Mouse (Mus musculus) kidney, postnatal 25 days (tissue): ENCODE measurements around the gene Zc3h18.
A peak's percentile ranks its signal among the peaks of the same experiment; 100 is the strongest.

Experiments used
- DNase-seq, 2 experiments: peaks; one replicate each; pipeline ENCODE4 v3.0.0; 2021; ENCODE audit warnings: mixed read lengths in 2 of 2

Gene Zc3h18

DNA sequence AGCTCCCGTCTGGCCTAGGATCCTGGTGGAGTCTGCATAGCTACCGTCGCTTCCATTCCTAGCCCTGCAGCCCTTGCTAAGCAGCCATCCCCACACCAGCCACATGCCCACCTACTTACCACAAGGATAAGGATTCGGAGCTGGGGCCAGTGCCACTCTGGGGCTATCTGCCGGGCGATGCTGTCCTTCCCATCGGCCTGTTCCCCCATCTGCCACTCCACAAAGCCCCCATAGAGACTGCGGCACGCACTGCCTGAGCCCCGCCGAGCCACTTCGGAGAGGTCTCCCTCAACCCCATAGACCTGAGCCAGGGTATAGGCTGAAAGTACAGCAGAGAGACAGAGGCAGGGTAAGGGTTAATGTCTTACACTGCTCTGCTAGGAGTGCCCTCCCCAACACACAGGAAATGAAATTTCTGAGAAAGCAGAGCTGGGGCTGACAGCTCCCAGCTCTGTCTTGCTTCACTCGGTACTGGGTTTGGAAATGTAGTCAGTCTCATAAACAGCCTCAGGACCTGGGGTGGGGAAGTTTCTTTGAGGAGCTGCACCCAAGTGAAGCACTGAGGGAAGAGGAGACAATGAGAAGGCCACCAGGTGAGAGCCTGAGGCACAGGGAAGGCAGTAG is 61.4 kb downstream of the Zc3h18 start:
- DNase-seq = no peak

DNA sequence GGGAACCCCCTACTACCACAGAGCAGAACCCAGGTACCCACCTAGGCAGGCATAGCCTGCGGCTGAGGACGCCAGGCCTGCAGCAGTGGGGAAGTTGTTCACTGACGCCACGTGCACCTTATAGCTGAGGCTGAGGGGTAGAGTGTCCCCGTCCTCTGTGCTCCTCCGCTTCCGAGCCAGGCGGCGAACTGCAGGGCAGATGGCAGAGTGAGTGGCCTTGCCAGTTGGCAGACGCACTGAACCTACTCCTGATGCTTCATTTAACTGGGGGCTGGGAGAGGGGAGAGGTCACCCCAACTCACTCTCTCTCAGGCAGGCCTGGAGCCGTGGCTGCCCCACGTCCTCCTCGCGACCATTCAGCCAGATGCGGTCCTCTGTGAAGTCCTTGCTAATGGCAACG is 62.9 kb downstream of the Zc3h18 start:
- no peak for DNase-seq

DNA sequence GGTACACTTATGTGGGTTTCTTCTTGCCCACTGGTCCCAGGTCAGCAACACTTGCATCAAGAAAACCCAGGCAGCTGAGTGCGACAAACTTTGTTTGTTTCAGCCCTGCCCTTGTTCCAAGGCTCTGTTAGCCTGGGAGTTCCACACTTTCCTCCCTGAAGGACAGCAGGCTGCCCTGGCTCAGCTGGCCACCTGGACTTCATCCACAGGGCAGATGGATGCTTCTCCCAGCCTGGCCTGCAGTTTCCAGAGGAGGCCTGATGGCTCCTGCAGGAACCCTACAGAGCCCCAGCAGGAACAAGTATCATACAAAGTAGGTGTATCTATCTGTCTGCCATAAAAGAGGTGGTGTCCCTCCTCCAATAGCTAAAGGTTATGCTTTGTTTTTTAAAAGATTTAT is 64.9 kb downstream of the Zc3h18 start:
- no peak for DNase-seq

DNA sequence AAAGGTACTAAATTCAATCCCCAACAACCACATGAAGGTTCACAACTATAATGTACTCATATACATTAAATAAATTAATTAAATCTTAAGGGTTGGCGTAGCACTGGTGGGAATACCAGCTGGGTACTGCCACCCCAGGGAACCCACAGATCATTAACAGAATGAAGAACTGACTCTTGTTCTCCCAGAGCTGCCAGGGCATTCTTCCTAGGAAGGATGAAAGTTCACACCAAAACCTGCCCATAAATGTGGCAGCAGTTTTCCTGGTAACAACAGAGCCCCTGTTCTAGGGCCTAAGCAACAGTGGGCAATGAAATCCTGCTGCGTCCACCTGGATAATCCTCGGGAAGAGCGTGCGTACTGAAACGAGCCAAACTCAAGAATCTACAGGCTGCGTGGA is 65.9 kb downstream of the Zc3h18 start:
- peak in 1 of 2 experiments; percentile 24 for DNase-seq

DNA sequence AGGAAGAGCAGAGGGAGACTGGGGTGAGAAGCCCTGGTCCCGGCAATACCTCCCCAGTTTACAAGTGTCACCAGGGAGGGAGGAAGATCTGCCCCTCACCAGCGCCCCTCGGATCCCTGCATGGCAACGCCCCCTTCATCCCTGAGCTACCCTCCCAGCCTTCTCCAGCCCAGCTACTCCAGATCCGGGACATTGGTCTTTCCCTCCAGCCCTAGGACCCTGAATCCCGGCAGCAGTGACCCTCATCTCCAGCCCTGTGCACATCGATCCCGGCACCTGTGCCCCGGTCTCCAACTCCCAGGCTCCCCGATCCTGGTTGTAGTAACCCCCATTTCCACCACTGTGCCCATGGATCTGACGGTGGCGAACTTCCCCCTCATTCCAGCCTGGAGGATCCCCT is 66.4 kb downstream of the Zc3h18 start:
- DNase-seq = no peak

DNA sequence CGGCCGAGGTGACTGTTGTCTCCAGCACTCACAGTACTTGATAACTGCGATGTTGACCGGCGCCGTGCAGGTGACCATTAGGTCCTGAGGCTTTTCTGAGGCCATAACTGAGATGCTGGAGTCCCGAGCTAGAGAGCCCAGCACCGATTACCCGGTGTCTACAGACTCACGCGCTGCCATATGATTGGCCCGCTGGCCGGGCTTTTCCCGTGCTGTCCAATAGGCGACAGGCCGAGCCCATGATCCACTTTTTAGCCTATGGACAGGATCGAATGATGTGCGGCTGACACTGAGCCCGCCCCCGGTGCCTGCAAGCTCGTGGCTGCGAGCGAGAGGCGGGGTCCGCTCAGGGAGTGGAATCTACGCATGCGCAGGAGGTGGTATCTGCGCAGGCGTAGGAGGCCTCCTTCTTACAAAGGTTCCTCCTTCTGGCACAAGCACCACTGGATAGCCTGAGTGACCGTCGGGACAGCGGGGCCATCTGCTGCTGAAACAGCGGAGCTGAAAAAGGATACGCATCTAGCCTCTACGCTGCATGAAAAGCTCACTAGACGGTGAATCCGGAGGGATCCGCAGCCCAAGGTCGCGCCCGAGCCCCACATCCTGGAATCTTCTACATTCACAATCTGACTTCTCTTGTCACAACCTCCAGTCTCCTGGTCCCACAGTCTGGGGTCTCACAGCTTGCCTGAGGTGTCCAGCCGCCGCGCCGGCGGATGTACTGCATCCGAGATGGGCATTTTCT is 67.0 kb downstream of the Zc3h18 start, which contains the start of gene Mvd:
TSS of gene Mvd (minus strand) at position 161 of the 745 bp plus-strand sequence.
- DNase-seq = peak; percentile 99 to 100

DNA sequence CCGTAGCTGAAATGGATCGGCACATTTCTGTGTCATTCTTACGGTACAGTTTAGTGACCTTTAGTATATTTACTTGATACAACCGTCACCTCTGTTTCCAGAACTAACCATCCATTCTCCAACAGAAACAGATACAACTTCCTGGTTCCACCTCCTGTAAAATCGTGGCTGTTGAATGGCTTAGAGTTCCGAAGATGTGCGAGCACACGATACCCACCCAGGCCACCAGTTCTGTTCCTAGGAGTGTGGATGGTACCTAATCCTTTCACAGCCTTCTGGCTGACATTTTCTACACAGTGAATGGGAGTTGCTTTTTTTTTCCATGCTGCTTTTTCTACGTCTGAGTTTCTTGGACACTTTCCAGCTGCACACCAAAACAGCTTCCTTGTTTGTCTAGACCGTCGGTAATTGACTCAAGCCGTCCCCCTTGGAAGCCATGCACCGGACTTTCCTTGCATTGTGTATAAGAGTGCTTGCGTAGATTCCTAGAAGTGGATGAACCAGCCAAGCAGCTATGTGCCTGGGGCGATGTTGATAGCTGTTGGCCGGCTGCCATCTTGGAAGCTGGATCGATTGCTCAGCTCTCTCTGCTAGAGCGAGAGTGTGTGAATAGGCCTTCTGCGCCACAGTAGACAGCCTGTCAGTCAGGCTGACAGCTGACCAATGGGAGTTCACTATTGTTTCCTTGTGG is 67.8 kb downstream of the Zc3h18 start:
- DNase-seq = peak; percentile 90 to 92

DNA sequence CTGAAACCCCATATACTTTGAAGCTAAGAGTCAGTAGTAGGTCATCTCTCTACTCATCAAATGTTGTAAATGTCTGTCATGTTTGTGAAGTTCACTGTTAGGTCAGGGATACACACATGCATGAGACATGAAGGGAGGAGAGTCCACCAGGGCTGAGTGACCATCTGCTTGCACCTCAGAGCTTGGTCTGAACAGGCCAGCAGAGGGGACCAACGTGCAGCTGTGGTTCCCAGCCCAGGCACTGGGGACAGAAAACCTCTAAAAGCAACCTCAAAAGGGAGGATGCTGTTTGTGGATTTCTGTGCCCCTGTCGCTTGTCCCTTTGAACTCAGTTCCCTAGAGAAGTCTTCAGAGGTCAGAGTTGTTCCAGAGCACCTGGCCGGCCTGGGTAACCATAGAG is 68.8 kb downstream of the Zc3h18 start:
- DNase-seq = no peak

DNA sequence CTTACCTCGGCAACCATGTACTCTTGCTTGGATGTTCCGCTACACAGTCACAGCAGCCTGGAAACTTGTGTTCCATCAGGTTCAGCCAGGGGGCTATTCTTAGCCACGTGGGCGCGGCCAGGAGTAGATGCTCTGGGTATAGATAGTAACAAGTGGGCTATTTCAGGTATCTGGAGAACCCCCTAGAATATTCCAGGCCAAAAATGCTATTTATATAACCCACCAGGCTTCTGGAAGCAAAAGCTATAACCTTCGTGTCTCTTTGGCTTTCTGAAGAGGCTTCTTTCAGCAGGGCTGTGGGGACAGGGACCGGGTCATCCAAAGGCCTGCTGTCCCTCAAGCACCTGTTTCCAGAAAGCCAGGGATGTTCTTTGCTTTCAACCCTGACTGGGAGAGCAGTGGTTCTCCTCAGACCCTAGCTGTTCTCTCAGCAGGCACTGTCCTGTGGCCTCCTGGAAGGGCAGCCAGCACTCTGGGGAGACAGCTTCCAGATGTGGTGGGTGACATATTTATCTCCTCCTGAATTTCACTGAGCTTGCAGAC is 74.8 kb downstream of the Zc3h18 start:
- no peak for DNase-seq

DNA sequence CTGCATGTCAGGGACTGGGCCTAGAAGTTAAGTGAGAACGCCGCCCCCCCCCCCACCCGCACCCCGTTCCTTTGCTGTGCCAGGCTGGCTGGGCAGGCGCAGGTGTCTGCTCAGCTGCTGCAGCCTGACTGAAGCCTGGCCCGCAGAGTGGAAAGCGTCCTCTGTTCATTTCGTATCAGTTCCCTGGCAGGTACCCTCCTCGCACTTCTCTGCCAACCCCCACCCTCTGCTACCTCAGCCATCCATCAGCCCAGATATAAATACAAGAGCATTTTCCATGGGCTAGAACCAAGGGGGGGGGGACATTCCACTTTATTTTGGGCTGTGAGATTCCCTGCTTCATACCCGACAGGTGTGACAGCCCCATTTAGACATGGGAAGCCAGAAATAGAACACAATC is 75.7 kb downstream of the Zc3h18 start:
- no peak for DNase-seq

DNA sequence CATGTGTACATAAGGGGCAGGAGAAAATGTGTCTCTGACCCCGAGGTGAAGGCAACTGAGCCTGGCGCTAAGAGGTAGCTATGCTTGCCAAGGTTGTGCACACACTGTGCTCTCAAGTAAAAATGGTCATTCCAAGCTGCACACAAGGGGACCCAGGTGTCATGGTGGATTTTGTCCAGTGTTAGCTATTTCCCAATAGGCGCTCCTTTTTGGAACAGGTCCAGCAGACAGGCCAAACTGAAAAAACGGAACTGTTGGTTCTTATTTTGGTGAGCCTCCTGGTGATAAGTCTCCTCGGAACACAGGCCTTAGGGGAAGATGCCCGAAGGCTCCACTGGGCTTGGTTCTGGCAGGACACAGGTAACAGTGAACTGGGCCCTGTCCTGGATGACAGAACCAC is 78.0 kb downstream of the Zc3h18 start:
- DNase-seq = no peak

DNA sequence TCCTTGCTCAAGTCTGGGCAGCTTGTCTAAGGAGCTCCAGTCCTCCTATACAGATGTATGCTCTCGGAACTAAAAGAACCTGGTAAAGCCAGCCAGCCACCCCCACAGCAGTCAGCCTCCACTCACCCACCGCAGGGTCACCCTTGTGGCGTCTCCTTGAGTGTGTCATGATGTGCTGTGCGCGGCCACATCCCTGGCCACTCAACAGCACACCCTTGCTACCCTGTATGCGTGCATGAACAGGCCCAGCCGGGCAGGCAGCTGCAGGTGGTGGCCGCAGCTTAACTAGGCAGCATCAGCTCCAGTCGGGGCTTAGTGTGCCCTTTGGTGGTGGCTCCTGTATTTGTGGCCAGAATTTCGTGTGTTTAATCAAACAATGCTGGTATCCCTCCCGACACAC is 80.8 kb downstream of the Zc3h18 start:
- no peak for DNase-seq

DNA sequence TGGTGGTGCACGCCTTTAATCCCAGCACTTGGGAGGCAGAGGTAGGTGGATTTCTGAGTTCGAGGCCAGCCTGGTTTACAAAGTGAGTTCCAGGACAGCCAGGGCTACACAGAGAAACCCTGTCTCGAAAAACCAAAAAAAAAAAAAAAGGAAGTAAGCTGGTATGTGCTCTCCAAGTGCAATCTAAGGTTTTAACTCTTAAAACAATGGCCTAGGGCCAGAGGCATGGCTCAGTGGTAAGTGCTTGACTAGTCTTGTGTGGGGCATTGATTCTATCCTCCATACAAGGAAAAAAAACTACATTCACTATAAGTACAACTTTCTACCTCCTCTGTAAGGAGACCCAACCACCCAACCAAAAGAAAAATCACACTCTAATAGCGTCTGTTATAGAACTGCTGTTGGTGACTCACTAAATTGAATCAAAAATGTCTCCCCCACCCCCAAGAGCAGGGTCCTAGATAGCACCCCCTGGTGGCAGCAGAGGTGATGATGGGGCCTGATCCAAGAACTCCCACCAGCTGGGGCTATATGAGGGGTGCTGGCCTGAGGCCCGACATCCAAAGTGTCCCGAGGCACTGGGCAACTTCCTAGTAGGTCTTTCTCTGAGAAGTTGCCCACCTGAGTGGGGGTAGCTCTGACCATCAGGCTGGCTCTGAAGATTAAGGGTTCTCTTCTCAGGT is 83.0 kb downstream of the Zc3h18 start:
- DNase-seq = peak in 1 of 2 experiments; percentile 37

DNA sequence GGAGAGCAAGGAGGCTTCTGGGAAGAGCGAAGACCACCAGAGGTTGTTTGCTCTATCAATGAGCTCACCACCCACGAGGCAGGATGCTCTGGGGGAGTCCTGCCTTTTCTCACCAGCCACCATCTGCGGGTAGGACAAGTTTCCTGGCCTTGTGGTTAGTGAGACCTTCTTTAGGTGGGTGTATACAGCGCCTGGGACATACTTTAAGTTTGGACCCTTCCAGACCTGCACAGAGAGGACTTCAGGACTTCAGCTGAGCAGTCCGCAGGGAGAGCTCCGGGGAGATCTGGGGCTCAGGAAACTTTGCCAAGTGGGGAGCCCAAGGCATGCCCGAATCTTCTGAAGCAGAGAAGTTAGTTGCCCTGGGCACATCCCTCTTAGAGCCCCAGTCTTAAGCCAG is 83.6 kb downstream of the Zc3h18 start:
- DNase-seq = no peak

DNA sequence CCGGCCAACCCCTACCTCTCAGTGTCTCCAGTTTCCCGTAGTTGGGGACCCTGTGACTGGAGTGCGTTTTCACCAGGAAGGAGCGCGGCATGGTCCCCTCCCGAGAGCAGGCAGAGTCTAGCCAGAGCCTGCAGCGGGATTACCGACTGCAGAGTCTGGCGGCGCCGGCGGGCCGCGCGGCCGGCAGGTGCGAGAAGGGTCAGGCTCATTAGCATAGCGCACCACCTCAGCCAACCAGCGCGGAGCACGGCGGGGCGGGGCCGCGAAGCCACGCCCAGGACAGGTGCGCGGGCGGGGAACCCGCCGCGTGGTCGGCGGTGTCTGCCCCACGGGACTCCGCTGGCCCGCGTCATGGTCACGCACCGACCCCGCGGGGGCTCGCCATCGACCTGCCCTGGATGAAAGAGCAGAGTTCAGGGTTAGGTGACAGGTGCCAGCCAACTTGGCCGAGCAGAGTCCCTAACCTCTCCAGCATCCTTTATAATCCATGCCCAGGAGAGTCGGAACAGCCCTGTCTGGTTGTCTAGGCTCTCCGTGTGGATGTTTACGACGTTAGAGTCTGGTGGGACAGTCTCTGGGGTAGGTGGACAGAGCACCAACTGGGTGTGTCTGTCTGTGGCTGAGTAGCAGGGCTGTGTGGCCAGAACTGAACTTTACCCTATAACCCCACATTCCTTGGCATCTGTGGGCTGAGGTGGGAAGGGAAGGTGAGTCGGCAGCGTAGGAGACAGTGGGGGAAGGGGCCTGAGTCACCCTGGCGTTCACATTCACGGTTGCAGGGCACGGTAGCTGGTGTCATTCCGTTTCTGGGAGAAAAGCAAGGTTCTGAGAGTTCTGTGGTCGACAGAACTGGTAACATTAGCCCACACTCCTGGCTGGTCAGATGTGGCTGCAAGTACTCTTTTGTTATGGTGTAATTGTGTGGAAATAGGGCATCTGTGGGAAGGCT is 84.4 kb downstream of the Zc3h18 start, which contains the start of gene Snai3:
TSS of gene Snai3 (minus strand) at position 210 of the 949 bp plus-strand sequence.
- peak; percentile 78 to 92 for DNase-seq

DNA sequence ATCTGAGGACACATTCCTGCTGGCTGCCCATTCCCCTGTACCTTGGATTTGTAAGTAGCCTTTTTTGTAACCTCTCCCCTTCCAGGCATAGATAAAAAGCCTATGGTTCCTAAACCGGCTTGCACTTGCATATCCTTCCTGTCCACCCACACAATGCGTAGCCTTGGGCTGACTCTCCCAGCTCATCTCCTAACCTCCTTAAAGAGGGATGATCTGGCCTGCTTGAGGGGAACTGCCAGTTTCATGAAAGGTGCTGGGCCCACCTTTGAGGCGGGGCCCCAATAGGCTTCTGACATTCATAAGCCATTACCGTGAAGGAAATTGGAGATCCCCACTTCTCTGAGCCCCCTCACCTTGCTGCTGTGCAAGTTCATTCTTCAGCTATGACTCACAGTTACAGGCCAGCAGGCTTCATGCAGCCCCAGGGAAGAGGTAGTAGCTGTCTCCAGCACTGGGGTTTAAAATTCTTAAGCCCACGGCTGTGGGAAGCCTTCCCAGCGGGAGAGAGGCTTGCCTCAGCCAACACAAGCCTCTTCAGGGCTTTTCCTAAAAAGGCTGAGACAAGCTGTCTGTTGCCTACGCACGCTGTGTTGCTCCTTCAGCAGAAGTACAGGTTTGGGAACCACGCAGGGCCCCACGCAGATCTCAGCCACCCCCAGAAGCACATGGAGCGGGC is 85.2 kb downstream of the Zc3h18 start:
- no peak for DNase-seq

DNA sequence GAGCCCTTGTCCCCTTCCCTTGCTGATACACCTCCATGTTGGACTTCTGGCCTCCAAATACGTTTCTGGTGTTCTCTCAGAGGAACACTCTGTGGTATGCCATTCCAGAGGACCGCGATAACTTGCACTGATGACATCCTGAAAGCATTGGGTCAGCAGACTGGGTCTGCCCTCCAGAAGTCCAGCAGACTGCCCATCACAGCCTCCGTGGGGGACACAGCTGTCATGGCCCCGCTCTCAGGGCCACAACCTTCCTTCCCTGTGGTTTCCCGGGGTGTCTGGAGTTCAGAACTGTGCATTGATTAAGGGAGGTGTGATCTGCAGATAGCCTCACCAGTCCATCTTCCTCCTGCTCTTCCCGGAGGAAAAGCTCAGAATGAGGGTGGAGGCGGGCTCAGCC is 86.1 kb downstream of the Zc3h18 start:
- DNase-seq = no peak

DNA sequence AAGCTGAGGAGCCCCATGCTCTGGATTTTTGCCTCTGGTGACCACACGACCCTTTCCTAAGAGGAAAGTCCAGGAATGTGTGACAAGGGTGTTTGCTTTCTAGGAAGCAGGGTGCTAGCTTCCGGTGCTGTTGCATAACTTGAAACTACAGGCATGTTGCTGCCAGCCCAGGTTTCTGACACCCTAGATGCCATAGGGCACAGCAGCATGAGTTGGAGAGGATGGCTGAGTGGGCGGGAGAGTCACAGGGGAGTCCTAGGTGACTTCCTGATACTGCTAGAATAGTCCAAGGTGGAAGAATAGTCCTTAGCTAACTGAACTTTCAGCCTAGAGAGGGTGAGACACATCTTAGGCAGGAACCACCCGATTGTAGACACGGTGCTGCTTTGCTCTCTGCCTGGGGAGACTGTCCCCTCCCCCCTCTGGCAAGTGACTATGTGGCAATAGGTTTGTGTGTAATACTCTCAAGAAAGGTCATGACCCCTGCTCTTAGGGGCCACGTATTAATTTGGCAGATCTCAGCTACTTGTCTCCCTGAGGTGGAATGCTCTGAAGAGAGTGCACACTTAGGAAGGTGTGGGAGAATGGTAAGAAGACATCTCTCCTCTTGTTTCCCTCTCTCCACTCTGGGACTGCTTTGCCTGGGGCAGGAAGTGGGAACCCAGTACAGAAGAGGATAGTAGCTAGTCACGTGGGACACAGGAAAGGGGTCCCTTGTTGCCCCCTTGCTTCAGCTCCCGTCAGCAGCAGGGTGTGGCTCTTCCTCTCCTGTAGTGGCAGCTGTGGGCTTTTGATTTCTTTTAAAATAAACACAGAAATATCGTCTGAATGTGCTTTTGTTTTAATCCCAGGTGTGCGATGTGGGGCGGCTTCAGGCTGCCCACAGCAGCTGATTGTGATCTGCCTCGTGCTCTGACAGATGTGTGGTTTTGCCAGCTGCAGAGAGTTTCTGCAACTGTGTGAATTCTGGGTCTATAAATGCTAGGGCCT is 87.5 kb downstream of the Zc3h18 start:
- DNase-seq = no peak

DNA sequence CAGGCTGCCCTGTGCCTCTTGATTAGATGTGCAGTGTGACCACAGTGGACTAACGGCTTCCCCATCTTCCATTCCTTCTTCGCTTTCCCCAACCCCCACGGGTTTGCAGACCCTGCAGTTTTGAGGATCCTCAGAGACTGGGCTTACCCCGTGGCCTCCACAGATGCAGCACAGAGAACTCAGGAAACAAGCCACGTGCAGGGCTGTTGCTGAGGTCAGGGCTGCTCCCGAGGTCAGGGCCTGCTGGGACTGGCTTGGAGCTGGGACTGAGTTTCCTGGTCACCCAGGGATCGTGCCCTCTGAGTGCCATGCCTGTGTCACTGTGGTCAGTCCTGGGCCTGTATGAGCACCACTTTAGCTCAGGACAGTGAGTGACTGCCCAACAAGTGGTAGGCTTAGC is 88.6 kb downstream of the Zc3h18 start:
- DNase-seq = no peak
